Mouse (Mus musculus) left cerebral cortex, adult 6 months (tissue): ENCODE measurements around the gene Tmem252. TPM values are rescaled to one million over a fixed set of nuclear protein-coding genes. Genes with fewer than 3 reads are reported as not detected.

Experiments
- long read RNA-seq, 2 experiments: library from polyadenylated mRNA; unstranded; transcript quantifications; one replicate each; pipeline ENCODE4 v2.0.0; 2019 to 2020
- polyA plus RNA-seq: library from polyadenylated mRNA; unstranded; fragments of <200 nt; fragmentation: Nextera tagmentation; gene quantifications from 2 replicates; pipeline ENCODE4 v1.2.3, GENCODE M21; 2021

The Tmem252 gene
- 0.49 and 1.0 TPM in 2 replicates for polyA plus RNA-seq
- long read RNA-seq, experiment 1, full-length matches to known transcripts: 4 of 4 reads
- long read RNA-seq, experiment 1, partial matches to known transcripts: 0 of 4 reads
- long read RNA-seq, experiment 1, other reads (novel, unspliced or antisense): 0 of 4 reads
- long read RNA-seq, experiment 2, full-length matches to known transcripts: 1 of 1 reads
- long read RNA-seq, experiment 2, partial matches to known transcripts: 0 of 1 reads
- long read RNA-seq, experiment 2, other reads (novel, unspliced or antisense): 0 of 1 reads

GRCm38 (mm10) chr19:24673762-24674161 is at the start of gene Tmem252:
TSS of gene Tmem252 (plus strand) at chr19:24674008.

Other genes with a start within 250 kb of the Tmem252 start
- 6.8 and 36.2 TPM in 2 replicates for gene Fam122a, start 196.7 kb upstream of the Tmem252 start, polyA plus RNA-seq
- gene Pip5k1b, start 118.1 kb upstream of the Tmem252 start, polyA plus RNA-seq: 4.5 and 6.8 TPM in 2 replicates
- 0.15 and 0.21 TPM in 2 replicates for gene Pgm5, start 187.8 kb downstream of the Tmem252 start, polyA plus RNA-seq
- gene Gm10053, start 201.7 kb downstream of the Tmem252 start, polyA plus RNA-seq: 188 and 218 TPM in 2 replicates
- not detected in 2 replicates for gene Foxd4, start 227.2 kb downstream of the Tmem252 start, polyA plus RNA-seq